Mouse (Mus musculus) layer of hippocampus, adult 9-11 months (tissue): ENCODE results near the gene Ascl3.

Source experiments
- DNase-seq: peaks from one replicate; pipeline ENCODE4 v3.0.0; 2022

Ascl3 gene

GRCm38 (mm10) chr7:109731626-109732025 lies at the start of gene Ascl3:
Gene Ascl3, minus strand, starts transcription at chr7:109731726.
- no peak for DNase-seq

DNA sequence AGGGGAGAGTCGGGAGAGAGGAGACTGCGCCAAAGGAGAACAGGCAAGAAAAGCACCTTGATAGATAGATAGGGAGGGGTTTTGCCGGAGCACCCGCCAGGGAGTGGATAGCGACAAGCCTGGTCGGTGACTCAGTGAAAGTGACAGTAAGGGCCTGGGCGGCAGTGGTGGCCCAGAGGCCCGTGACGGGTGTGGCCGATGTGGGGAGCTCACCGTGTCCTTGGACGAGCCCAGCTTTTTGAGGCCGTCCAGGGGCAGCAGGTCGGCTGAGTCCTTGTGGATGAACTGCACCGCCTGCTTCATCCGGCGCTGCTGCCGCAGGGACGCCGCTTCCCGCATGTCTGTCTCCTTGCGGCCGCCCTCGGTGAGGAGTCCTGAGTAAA lies 49.6 kb upstream of the Ascl3 start:
- no peak for DNase-seq

- no peak for DNase-seq
These were observed 40.7 kb upstream of the Ascl3 start for GRCm38 (mm10) chr7:109772251-109772650.

DNA sequence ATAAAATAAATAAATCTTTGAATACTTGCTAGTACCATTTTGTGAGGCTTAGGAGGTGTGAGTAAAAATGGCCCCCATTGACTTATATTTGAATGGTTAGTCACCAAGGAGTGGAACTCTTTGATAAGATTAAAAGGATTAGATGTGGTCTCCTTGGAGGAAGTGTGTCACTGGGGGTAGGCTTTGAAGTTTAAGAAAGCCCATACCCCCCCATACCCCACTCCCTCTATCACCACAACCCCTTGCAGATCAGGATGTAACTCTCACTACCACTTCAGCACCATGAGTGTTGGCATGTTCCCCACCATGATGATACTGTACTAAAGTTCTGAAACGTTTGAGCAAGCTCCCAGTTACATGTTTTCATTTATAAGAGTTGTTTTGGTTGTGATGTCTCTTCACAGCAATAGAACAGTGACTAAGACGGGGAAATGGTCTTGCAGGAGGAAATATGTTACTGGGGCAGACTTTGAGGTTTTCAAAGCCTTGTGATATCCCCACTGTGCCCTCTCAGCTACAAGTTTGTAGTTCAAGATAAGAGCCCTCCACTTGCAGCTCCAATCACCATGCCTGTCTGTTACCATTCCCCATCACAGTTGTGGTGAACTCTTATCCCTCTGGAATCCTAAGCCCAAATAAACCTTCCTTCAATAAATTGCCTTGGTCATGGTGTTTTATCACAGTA lies 37.3 kb upstream of the Ascl3 start:
- no peak for DNase-seq

DNA sequence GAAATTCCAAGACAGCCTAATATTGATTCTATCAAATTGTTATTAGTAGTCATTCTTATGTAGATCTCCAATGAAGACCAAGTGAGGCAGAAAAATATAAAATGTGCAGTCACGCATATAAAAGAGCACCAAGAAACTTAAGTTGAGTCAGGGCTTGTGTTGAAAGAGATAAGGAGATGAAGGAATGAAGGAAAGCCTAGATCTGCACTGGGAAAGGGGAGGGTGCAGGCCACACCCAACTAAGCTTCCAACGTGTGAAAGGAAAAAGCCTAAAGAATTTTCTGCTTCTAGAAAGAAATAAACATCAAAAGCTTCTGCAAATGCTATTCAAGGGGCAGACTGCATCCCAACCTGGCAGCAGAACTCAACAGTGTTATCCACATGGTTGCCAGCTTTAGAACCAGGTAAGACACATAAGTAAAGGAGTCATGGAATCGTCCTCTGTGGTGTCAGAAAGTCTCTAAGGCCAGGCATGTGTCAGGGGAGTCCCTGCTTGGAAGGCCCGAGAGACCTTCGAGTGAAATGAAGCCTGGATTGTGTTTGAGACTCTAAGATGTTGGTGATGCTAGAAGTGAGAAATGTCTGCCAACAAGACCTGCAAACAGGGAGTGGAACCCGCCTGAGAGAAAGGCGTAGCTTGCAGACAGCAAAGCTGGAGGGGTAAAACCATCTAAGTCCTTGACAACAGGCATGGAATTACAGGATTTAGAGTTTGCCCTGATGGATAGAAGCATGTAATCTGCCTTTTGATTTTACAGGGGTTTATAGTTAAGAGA lies 36.2 kb upstream of the Ascl3 start:
- DNase-seq: no peak

- DNase-seq: peak; percentile 32
These were observed 32.5 kb upstream of the Ascl3 start for GRCm38 (mm10) chr7:109764009-109764408.

DNA sequence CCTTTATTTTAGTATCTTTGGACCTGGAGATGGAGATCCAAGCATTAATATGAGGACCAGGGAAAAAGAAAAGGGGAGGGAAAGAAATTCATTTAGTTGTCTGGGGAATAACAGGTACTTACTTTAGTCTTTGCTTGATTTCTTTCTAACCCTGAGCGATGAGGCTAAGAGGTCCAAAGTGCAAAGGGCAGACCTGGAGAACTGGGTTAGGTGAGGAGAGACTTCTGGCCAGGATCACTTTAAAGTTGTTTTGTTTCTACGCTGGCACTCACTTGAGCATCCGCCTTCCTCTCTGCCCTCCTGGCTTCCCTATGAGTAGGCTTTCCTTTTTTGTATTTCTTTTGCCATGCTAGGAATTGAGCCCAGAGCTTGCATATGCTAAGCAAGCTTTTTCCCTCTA lies 24.8 kb upstream of the Ascl3 start:
- no peak for DNase-seq

DNA sequence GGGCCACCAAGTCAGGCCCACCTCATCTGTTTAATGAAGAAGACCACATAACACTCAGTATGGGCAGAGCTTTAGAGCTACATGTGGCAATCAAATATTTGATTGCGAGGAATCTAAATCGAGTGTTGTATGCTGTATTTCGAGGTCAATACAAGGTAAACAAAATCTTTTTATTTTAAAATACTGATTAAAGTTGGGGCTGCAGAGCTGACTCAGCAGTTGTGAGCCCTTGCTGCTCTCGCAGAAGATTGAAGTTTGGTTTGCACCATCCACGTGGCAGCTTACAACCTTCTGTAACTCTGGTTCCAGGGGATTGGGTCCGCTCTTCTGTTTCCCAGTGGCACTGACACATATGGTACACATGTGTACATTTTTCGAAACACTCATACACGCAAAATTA lies 22.5 kb upstream of the Ascl3 start:
- DNase-seq: no peak

GRCm38 (mm10) chr7:109752008-109752925 lies 20.7 kb upstream of the Ascl3 start, which contains the start of gene Tmem9b:
Gene Tmem9b, minus strand, starts transcription at chr7:109752875.
- peak; percentile 76 for DNase-seq

DNA sequence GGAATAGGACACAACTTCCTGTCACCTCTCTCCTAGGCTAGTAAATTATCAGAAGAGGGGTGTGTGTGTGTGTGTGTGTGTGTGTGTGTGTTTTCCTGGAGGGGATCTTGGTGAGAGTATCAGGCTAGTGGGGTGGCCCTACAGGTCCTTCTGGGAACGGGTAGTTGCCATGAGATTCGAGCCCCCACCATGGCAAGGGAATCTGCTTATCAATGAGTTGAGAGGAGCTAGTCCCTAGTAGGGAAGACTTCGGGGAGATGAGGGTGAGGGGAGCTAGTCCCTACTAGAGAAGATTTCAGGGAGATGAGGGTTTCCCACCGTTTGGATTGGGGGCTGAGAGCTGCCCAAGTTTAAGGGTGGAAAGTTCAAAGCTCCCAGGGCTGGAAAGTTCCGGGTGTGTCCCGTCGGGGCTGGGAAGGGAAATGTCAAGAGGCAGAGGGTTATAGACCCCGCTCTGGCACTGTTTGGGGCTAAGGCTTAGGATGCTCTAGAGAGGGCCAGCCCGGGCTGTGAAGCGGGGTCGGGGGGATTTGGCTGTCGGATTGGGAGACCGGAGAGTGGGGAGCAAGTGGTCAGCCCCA lies 20.0 kb upstream of the Ascl3 start:
- DNase-seq: no peak

DNA sequence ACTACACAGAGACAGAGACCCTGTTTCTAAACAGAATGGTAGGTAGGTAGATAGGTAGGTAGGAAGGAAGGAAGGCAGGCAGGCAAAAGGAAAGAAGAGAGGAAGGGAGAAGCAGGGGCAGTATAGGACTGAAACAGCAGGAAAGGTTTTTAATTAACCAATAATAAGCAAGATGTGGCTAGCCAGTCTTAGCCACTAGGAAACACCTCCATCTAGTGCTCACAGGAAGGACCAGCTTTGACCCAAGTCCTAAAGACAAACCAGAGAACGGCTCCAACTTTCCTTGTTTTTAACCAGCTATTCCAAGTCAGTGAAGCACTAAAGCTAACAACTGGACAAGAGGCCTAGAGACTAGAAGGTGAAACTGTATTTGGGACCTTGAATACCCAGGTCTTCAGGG lies 16.2 kb upstream of the Ascl3 start:
- no peak for DNase-seq

DNA sequence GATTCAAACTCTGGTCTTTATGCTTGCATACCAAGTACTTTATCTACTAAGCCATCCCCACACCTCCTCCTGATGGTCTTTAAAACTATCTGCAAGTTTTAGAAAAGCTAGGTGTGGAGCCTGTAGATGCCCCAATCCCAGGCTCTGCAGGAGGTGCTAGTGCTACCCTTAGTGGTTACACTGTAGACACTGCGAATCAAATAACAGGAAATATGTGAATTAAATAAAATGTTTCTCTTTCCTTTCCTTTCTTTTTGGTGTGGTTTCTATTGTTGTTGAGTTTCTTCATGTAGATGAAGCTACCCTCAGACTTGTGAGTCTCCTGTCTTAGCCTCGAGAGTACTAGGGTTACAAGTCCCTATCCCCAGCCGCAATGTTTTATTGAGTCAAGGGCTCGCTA lies 10.2 kb upstream of the Ascl3 start:
- no peak for DNase-seq

- DNase-seq: no peak
These were observed 9.5 kb upstream of the Ascl3 start for GRCm38 (mm10) chr7:109741060-109741459.

- DNase-seq: no peak
These were observed 8.4 kb upstream of the Ascl3 start for GRCm38 (mm10) chr7:109739822-109740370.

- no peak for DNase-seq
These were observed 3.3 kb upstream of the Ascl3 start for GRCm38 (mm10) chr7:109734806-109735205.

GRCm38 (mm10) chr7:109723697-109724096 lies 7.8 kb downstream of the Ascl3 start, which contains the start of gene BC051019:
Gene BC051019, minus strand, starts transcription at chr7:109723850.
- no peak for DNase-seq

DNA sequence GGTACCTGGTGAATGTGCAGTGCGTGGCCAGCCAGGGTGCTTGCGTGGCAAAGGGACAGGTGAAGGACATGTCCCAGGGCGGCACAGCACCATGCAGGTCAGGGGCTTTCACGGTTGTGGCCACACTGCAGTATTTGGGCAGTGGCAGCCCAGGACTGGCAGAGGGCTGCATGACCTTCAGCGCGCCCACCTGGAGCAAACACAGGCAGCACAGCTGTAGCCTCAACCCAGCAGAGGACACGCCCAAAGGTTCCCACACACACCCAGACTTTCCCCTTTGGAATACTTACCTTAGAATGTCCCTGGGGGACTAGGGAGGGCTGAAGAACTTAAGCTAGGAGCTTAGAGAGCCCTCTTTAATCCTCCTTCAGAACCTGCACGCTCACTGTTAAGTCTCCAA lies 8.4 kb downstream of the Ascl3 start:
- DNase-seq: no peak

GRCm38 (mm10) chr7:109722618-109723017 lies 8.9 kb downstream of the Ascl3 start:
- no peak for DNase-seq

GRCm38 (mm10) chr7:109719286-109719685 lies 12.2 kb downstream of the Ascl3 start:
- peak; percentile 21 for DNase-seq

- no peak for DNase-seq
These were observed 18.0 kb downstream of the Ascl3 start for GRCm38 (mm10) chr7:109713434-109713982.

GRCm38 (mm10) chr7:109712198-109712597 lies 19.3 kb downstream of the Ascl3 start:
- no peak for DNase-seq

DNA sequence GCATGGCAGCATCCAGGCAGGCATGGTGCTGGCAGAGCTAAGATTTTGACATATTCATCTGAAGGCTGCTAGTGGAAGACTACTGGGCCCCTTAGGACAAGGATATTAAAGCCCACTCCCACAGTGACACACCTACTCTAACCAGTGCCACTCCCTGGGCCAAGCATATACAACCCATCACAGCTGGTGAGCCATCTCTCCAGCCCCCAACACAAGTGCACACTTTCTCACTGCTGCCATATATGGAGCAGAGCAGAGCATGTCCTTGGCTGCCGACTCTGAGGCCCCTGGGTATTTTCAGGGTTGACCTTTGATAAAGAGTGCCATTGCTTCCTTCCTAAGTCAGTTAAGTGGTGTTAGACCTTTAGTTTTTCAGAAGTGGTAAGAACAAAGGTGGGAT lies 21.5 kb downstream of the Ascl3 start:
- no peak for DNase-seq
